Mouse (Mus musculus) hindbrain, embryonic 16.5 days (tissue): Measurements from ENCODE around the gene Meis2. TPM values are rescaled to one million over a fixed set of nuclear protein-coding genes. Genes with fewer than 3 reads are reported as not detected.
A peak's percentile ranks its signal among the peaks of the same experiment; 100 is the strongest.

Experiments
- ATAC-seq: fragments of 200-750 bp; cut with Nextera tagmentation; 2 replicates; pipeline ENCODE4 v1.8.0; 2017; ENCODE audit warnings: moderate TSS enrichment, moderate library complexity
- H3K27ac ChIP-seq: fragments of 300-500 bp; sonication (generic); 2 replicates; pipeline ENCODE4 v1.5.1; 2014; ENCODE audit warnings: low read depth, mild to moderate bottlenecking, control low read depth, low read length, moderate library complexity
- H3K27me3 ChIP-seq: fragments of 300-500 bp; sonication (generic); replicated peaks from 2 replicates; pipeline ENCODE4 v1.6.1; 2014; ENCODE audit warnings: low read length; ENCODE audit not compliant: control insufficient read depth, insufficient read depth
- H3K36me3 ChIP-seq: fragments of 300-500 bp; sonication (generic); 2 replicates; pipeline ENCODE4 v1.6.1; 2014; ENCODE audit warnings: mild to moderate bottlenecking, low read length, moderate library complexity, mixed read lengths; ENCODE audit not compliant: control insufficient read depth, insufficient read depth
- H3K4me1 ChIP-seq: fragments of 300-500 bp; sonication (generic); 2 replicates; pipeline ENCODE4 v1.6.1; 2014; ENCODE audit warnings: low read depth, low read length; ENCODE audit not compliant: control insufficient read depth, insufficient read depth
- H3K4me2 ChIP-seq: fragments of 300-500 bp; sonication (generic); 2 replicates; pipeline ENCODE4 v1.6.1; 2014; ENCODE audit warnings: mild to moderate bottlenecking, low read length, control low read depth, moderate library complexity
- H3K4me3 ChIP-seq: fragments of 300-500 bp; sonication (generic); 2 replicates; pipeline ENCODE4 v1.5.1; 2014; ENCODE audit warnings: mild to moderate bottlenecking, low read length, control low read depth, moderate library complexity
- H3K9ac ChIP-seq: fragments of 300-500 bp; sonication (generic); 2 replicates; pipeline ENCODE4 v1.6.1; 2014; ENCODE audit warnings: low read depth, mild to moderate bottlenecking, control low read depth, low read length, moderate library complexity
- H3K9me3 ChIP-seq: fragments of 300-500 bp; sonication (generic); 2 replicates; pipeline ENCODE4 v1.6.1; 2014; ENCODE audit warnings: mild to moderate bottlenecking, low read length, moderate library complexity; ENCODE audit not compliant: control insufficient read depth
- WGBS: fragments of 180-500 bp; shearing (Covaris S2); extraction: QIAGEN DNeasy Blood & Tissue Kit; methylation state at CpG from one replicate; pipeline ENCODE4 v1.1.7; 2014; 5-methylcytosine and 5-hydroxymethylcytosine counted together
- polyA plus RNA-seq: library from polyadenylated mRNA; unstranded; fragments of >200 nt; fragmentation: Nextera tagmentation; extraction: Ambion mirVana; gene quantifications from 2 replicates; pipeline ENCODE4 v1.2.1, GENCODE M21; 2015

The Meis2 gene
- polyA plus RNA-seq, 1 experiment from 2014 or later, result 128 TPM

GRCm38 (mm10) chr2:115901007-115901406, 164.6 kb downstream of the Meis2 start:
- H3K4me2 ChIP-seq, result no peak overlapping the region
- no peak overlapping the region for H3K9ac ChIP-seq
- peaks cover 23% of the 10 kb centered on the region for H3K4me1 ChIP-seq
- H3K9me3 ChIP-seq, result no peaks in the 10 kb centered on the region
- H3K36me3 ChIP-seq, result no peaks in the 10 kb centered on the region
- 90% methylated on average over 6 of the region's 6 CpGs for WGBS
- no peak for ATAC-seq
- H3K27ac ChIP-seq, result no peak overlapping the region
- no peaks in the 10 kb centered on the region for H3K27me3 ChIP-seq
- no peak overlapping the region for H3K4me3 ChIP-seq

- Histone ChIP-seq H3K27ac (peak overlapping the region; percentile 19), H3K4me3 (no peak overlapping the region), H3K9ac (no peak overlapping the region), H3K9me3 (no peaks in the 10 kb centered on the region), H3K4me2 (peak overlapping the region; percentile 19; the same call in 1 of the 2 replicates), H3K36me3 (no peaks in the 10 kb centered on the region), H3K27me3 (no peaks in the 10 kb centered on the region), H3K4me1 (peaks cover 30% of the 10 kb centered on the region)
- peak; percentile 48 for ATAC-seq
- 29% methylated on average over 5 of the region's 5 CpGs for WGBS
These were observed 168.1 kb downstream of the Meis2 start for GRCm38 (mm10) chr2:115897559-115897958.

DNA sequence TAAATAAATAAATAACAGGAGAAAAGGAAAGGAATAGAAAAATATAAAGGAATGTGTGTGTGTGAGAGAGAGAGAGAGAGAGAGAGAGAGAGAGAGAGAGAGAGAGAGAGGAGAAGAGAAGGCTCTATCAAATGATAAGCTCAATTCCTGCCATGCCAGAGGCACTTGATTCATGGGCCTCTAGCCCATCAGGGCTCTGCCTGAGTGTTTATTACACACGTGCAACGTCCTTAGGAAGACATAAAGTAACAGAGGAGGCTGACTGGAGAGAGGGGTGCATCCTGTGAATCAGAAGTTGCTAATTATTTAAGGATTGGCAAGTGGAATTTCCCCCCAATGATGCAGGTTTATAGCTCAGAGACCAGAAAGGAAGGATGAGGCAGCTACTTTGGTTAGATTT, 168.6 kb downstream of the Meis2 start:
- Histone ChIP-seq H3K4me2 (no peak overlapping the region), H3K27ac (0 out of 2 replicates have a peak overlapping the region, but pooled peaks have one; percentile 34), H3K4me1 (peaks cover 30% of the 10 kb centered on the region), H3K27me3 (no peaks in the 10 kb centered on the region), H3K36me3 (no peaks in the 10 kb centered on the region), H3K4me3 (no peak overlapping the region), H3K9me3 (no peaks in the 10 kb centered on the region), H3K9ac (no peak overlapping the region)
- 22% methylated on average over 2 of the region's 2 CpGs for WGBS
- ATAC-seq, result no peak

DNA sequence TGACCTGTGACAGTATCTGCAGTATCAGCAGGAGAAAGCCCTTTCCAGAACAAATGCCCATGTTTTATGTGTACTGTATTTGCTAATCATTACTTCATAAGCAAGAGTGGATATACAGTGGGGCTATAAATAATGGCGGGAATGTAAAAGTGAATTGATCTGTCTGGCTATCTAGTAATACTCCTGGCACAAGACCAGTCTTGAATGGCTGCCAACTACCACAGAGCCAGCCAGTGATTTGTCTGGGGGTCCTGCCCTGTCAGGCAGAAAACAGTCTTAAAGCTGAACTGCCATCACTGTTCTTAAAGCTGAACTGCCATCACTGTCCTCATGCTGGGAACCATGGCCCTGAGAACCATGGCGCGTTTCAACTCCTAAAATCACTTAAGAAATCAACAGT, 169.9 kb downstream of the Meis2 start:
- ATAC-seq, result peak; percentile 66; the same call in 1 of the 2 replicates
- H3K9me3 ChIP-seq, result no peaks in the 10 kb centered on the region
- H3K9ac ChIP-seq, result no peak overlapping the region
- no peaks in the 10 kb centered on the region for H3K27me3 ChIP-seq
- 45% methylated on average over 3 of the region's 3 CpGs for WGBS
- H3K4me3 ChIP-seq, result no peak overlapping the region
- peak overlapping the region; percentile 62; the same call in 1 of the 2 replicates for H3K27ac ChIP-seq
- peaks cover 30% of the 10 kb centered on the region for H3K4me1 ChIP-seq
- H3K4me2 ChIP-seq, result peak overlapping the region; percentile 17; the same call in 1 of the 2 replicates
- H3K36me3 ChIP-seq, result no peaks in the 10 kb centered on the region

DNA sequence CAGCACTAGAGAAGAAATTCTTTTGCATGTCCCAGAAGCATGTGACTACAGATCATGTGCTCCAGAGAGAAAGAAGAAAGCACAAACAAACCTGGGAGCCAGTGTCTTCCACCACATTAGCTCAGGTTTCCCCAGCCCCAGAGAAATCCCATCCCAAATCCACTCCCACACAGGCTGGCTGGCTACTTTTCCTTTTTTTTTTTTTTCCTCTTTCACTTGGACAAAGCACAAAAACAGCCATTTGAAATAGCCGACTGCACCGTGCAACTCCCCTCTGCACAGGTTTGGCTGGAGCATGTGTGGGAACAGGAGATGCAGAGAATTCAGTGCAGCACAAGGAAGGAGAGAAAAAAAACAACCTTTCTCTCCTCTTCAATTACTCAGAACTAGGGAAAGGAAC, 170.4 kb downstream of the Meis2 start:
- Histone ChIP-seq H3K9me3 (no peaks in the 10 kb centered on the region), H3K4me3 (no peak overlapping the region), H3K36me3 (no peaks in the 10 kb centered on the region), H3K27ac (peak overlapping the region; percentile 62; the same call in 1 of the 2 replicates), H3K9ac (no peak overlapping the region), H3K4me2 (peak overlapping the region; percentile 17; the same call in 1 of the 2 replicates), H3K27me3 (no peaks in the 10 kb centered on the region), H3K4me1 (peaks cover 30% of the 10 kb centered on the region)
- 20% methylated on average over 2 of the region's 2 CpGs for WGBS
- ATAC-seq, result peak; percentile 38; the same call in 1 of the 2 replicates

GRCm38 (mm10) chr2:115893113-115893512, 172.5 kb downstream of the Meis2 start:
- H3K4me2 ChIP-seq, result no peak overlapping the region
- H3K9ac ChIP-seq, result no peak overlapping the region
- ATAC-seq, result no peak
- WGBS, result 77% methylated on average over 6 of the region's 6 CpGs
- no peak overlapping the region for H3K27ac ChIP-seq
- H3K4me1 ChIP-seq, result peaks cover 20% of the 10 kb centered on the region
- no peaks in the 10 kb centered on the region for H3K27me3 ChIP-seq
- no peaks in the 10 kb centered on the region for H3K36me3 ChIP-seq
- H3K4me3 ChIP-seq, result no peak overlapping the region
- no peaks in the 10 kb centered on the region for H3K9me3 ChIP-seq

DNA sequence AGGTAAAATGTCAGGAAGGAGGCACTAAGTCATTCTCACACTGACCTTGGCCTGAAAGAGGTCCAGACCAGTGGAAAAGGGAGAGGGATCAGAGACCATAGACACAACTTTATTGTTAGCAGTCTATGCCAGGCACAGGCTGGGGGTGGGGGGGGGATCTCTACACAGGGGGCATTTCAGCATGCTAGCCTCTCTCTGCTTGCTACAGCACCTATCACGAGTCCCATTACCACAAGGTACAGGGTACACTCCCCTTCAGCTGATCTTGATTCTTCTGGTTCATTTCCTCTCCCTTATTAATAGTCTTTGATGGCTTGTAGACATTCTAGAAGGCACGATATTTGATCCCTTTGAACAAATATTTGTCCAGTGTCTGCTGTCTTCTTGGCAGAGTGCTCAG, 174.9 kb downstream of the Meis2 start:
- Histone ChIP-seq H3K4me2 (no peak overlapping the region), H3K9ac (no peak overlapping the region), H3K27ac (no peak overlapping the region), H3K4me1 (peaks cover 5% of the 10 kb centered on the region), H3K36me3 (no peaks in the 10 kb centered on the region), H3K27me3 (no peaks in the 10 kb centered on the region), H3K9me3 (no peaks in the 10 kb centered on the region), H3K4me3 (no peak overlapping the region)
- 69% methylated on average over 2 of the region's 2 CpGs for WGBS
- no peak for ATAC-seq

DNA sequence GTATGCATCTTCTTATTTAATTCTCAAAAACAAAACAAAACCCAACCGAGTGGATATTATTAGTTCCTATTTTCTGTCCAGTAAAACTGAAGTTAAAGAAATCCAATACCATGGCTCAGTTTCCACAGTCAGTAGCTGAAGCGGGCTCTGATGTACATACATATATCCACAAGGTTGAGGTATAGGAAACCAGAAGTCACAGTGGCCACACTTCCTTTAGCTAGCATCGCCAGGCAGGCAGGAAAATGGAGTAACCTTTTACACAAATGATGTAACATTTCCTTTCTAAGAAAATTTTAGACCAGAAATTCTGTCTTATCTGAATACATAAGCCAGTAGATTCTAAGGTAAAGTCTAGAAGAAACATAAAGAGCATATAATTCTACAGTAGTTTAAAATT, 175.6 kb downstream of the Meis2 start:
- Histone ChIP-seq H3K4me3 (no peak overlapping the region), H3K4me1 (no peaks in the 10 kb centered on the region; the same call in 1 of the 2 replicates), H3K27ac (no peak overlapping the region), H3K9ac (no peak overlapping the region), H3K9me3 (no peaks in the 10 kb centered on the region), H3K36me3 (no peaks in the 10 kb centered on the region), H3K4me2 (no peak overlapping the region), H3K27me3 (no peaks in the 10 kb centered on the region)
- ATAC-seq, result no peak
- 90% methylated on average over 3 of the region's 3 CpGs for WGBS

DNA sequence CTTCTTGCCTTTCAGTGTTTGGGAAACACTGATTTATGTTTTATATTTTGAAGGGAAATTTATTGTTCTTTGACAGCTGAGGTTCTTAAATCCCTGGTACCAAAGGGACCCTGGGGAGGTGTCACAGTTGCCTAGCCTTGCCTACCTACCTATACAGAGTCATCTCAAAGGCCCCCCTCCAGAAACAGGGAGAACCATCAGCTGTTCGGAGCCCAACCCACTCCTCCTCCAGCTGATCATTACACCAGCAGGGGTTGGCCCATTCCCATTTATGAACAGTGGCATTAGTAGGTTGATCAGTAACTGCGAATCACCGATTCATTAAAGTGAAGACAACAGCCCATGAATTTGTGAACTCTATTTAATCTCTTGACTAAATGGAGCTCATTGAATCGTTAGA, 176.4 kb downstream of the Meis2 start:
- Histone ChIP-seq H3K27me3 (no peaks in the 10 kb centered on the region), H3K27ac (no peak overlapping the region), H3K4me3 (no peak overlapping the region), H3K36me3 (no peaks in the 10 kb centered on the region), H3K4me1 (no peaks in the 10 kb centered on the region; the same call in 1 of the 2 replicates), H3K9ac (no peak overlapping the region), H3K9me3 (no peaks in the 10 kb centered on the region), H3K4me2 (no peak overlapping the region)
- ATAC-seq, result 0 out of 2 replicates have a peak, but pooled peaks have one; percentile 31
- 63% methylated on average over 4 of the region's 4 CpGs for WGBS
